Mouse (Mus musculus): ENCODE data around the gene Grip1. TPM values are rescaled to one million over a fixed set of nuclear protein-coding genes. Genes with fewer than 3 reads are reported as not detected.
"Not testable (repeated sequence)": the region's sequence is repeated elsewhere in the genome, so short reads cannot be mapped to it uniquely, and the experiment has no call there.

Grip1 gene
- total RNA-seq, 2 experiments from 2014 or later: 20.3 to 22.2 TPM

DNA sequence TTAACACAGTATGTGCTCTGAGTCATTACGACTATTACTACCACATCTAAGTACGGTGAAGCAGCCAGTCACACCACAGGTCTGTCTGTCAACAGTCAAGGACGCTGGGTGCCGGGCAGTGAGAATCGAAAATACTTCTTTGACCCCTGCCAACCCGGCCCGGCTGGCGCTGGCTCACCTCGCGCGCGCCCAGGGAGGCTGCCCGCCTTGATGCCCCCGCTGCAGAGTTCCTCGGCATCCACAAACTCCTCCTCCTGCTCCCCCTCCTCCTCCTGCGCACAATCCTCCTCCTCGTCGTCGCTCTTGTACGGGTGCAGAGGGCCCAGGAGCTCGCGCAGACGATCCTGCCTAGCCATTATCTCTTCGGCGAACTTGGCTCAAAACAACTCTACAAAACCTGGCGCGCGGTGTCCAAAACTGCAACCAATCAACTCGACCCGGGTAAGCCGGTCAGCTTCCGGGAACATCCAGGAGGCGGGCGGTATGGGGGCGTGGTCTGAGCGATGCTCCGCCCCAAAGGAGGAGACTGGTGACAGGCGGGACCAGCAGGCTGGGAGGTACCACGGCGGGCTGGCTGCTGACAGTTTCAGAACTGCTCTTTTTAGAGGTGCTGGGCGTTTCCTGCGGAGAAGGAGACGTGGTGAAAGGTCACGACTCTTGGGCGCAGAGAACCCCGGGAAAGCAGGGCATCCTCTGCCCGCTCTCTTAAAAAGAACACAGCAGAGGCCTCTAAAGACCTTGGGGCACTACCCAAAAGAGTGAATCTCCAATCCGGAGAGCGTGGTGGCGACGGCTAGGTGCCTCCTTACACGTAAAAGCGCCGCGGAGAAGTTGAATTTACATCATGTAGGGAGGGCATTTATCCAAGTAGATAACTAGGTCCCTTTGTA, 659.1 kb downstream of the Grip1 start, which contains the start of gene Helb:
Gene Helb, minus strand, starts transcription at position 481 of the 890 bp plus-strand sequence.
- intact Hi-C loops (cut with DNase I): no loop called here
- H3K4me3 ChIP-seq: peak within 1 kb of the TSS; percentile 64
- TF ChIP-seq CTCF (IDR thresholded peaks at IDR 0.05): no peak
- H3K27ac ChIP-seq: peak within 1 kb of the TSS; percentile 81
- DNase-seq (ENCODE audit: extremely low spot score in 1 of 2, low spot score in 2 of 2): peak; percentile 93 to 94

DNA sequence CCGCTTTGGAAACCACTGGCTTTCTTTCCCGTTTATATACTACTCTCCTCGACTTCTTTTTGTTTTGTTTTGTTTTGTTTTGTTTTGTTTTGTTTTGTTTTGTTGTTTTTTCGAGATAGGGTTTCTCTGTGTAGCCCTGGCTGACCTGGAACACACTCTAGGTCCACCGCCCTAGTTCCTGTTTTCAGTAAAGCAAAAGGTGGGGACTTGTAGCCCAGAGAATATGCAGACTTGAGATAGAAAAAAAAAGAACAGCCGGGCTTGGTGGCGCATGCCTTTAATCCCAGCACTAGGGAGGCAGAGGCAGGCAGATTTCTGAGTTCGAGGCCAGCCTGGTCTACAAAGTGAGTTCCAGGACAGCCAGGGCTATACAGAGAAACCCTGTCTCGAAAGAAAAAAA, 659.9 kb downstream of the Grip1 start:
- intact Hi-C loops (cut with DNase I); DNase-seq (ENCODE audit: extremely low spot score in 1 of 2, low spot score in 2 of 2): not testable (repeated sequence)
- peak overlapping the region; percentile 81; the same call in 1 of the 2 replicates for H3K27ac ChIP-seq
- peak overlapping the region; percentile 64 for H3K4me3 ChIP-seq

DNA sequence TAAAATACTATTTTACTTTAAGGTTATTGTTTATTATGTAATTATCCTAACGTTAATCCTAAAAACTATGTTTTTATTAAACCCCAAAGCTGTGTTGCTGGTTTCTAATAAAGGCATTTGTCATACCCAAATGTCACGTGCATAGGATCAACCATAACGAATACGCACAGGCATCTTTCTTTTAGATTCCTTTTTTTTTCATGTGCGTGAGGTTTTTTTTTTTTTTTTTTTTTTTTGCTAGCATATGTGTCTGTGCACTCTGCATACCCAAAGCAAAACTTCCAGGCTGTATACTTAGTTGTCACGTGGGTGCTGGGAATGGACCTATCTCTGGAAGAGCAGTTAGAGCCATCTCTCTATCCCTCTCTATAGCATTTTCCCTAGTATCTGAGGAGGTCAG, 660.4 kb downstream of the Grip1 start:
- H3K27ac ChIP-seq: no peak overlapping the region
- TF ChIP-seq CTCF (IDR thresholded peaks at IDR 0.05): no peak
- no peak for DNase-seq (ENCODE audit: extremely low spot score in 1 of 2, low spot score in 2 of 2)
- intact Hi-C loops (cut with DNase I): no loop called here
- H3K4me3 ChIP-seq: no peak overlapping the region

DNA sequence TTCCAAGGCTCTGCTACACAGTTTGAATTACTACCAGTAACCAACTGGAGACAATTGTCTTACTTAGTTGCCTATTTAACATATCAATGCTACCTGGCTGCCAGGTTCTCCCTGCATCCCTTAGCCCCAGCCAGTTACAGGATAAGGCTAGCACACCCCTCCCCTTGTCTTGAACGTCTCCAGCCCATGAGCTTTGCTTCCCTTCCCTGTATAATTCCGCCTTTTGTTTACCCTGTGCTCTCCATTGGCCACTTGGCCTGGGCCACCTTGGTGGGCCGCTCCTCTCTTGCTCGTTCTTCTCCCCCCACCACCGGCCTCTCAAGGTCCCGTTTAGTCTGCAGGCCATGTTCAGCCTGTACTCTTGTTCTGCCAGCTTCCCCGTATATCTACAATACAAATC, 660.9 kb downstream of the Grip1 start:
- intact Hi-C loops (cut with DNase I): no loop called here
- no peak for DNase-seq (ENCODE audit: extremely low spot score in 1 of 2, low spot score in 2 of 2)
- no peak overlapping the region for H3K4me3 ChIP-seq
- no peak overlapping the region for H3K27ac ChIP-seq
- no peak for TF ChIP-seq CTCF (IDR thresholded peaks at IDR 0.05)

DNA sequence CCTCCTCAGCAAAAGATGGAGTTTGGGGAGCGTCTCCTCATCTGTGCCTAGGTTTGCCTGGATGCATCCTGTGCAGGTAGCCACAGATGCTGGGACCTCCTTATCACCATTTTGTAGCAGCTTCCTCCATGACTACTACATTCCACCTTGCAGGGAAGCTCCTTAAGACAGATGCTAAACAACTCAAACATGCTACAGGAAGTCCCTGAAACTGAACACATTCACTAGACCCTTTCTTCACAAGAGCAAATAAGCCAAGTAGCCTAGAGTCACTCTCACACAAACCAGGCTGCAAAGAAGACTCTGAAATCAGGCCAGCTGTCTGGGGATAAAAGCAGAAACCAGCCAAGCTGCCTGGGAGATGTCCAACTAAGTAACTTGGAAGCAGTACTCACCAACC, 661.6 kb downstream of the Grip1 start:
- intact Hi-C loops (cut with DNase I): no loop called here
- no peak for DNase-seq (ENCODE audit: extremely low spot score in 1 of 2, low spot score in 2 of 2)
- no peak overlapping the region for H3K27ac ChIP-seq
- no peak for TF ChIP-seq CTCF (IDR thresholded peaks at IDR 0.05)
- no peak overlapping the region for H3K4me3 ChIP-seq

DNA sequence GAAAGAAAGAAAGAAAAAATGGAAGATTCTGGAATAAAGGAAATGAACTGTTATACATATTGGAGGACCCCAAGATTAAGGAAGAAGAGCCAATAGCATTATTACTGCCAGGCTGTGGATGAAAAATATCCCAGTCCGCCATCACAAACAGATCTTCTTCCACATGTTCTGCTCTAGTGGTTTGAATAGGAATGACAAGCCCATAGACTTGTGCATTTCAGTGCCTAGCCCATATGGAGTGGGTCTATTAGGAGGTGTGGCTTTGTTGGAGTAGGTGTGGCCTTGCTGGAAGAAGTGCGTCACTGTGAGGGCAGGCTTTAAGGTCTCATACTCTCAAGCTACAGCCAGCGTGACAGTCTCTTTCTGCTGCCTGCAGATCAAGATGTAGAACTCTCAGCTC, 670.1 kb downstream of the Grip1 start:
- intact Hi-C loops (cut with DNase I): loop anchor here (2.0 kb wide), 1 partner anchor 477 kb away; no protein-coding TSS in a partner anchor
- Histone ChIP-seq H3K4me3 (no peak overlapping the region), H3K27ac (no peak overlapping the region)
- DNase-seq (ENCODE audit: extremely low spot score in 1 of 2, low spot score in 2 of 2): no peak
- TF ChIP-seq CTCF (IDR thresholded peaks at IDR 0.05): no peak; the same call in 1 of the 2 replicates

DNA sequence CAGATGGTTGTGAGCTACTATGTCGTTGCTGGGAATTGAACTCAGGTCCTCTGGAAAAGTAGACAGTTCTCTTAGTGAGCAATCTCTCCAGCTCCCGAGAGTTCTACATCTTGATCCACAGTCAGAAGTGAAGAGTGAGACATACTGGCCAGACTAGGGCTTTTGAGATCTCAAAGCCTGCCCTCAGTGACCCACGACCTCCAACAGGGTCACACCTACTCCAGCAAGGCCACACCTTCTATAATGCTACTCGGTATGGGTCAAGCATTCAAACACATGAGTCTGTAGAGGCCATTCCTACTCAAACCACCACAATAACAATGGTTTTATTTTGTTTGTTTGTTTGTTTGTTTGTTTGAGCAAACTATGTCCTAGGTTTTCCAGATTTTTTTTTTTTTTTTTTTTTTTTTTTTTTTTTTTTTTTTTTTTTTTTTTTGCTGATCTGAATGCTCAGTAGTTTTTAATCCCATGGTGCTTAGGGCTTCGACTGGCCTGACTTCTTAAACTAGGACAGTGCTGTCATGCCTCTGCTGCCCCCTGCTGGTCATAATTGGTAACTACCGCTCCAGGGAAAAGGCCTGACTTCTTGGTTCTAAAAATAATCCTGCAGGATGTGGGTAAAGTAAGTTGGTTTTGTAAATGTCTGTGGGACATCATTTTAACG, 671.3 kb downstream of the Grip1 start:
- no peak overlapping the region for H3K4me3 ChIP-seq
- H3K27ac ChIP-seq: no peak overlapping the region
- intact Hi-C loops (cut with DNase I): loop anchor here (1.0 to 5.0 kb wide), 4 partner anchors 77 to 478 kb away; partner anchors contain the start of genes Irak3 and Tmbim4
- peak; percentile 82 for TF ChIP-seq CTCF (IDR thresholded peaks at IDR 0.05)
- DNase-seq (ENCODE audit: extremely low spot score in 1 of 2, low spot score in 2 of 2): peak; percentile 81 to 86

DNA sequence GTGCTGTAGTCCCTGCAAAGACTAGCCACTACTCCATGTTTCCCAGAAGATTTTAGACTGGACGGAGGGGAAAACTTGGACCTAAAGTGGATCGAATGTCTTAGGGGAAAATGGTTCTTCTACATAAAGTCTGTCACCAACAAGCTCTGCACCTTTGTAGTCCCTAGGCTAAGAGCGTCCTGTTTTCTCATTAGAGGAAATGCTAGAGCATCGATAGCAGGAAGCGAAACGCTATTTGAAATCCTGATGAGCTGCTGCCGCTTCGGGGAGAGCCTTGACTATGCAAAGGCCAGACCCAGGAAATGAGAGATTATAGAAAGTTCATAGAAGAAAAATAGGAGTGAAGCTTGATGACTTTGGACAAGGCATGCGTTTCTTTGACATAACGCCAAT, 671.8 kb downstream of the Grip1 start:
- no peak for TF ChIP-seq CTCF (IDR thresholded peaks at IDR 0.05)
- intact Hi-C loops (cut with DNase I): loop anchor here (1.0 to 5.0 kb wide), 4 partner anchors 77 to 479 kb away; partner anchors contain the start of genes Irak3 and Tmbim4
- no peak overlapping the region for H3K27ac ChIP-seq
- DNase-seq (ENCODE audit: extremely low spot score in 1 of 2, low spot score in 2 of 2): no peak
- no peak overlapping the region for H3K4me3 ChIP-seq

DNA sequence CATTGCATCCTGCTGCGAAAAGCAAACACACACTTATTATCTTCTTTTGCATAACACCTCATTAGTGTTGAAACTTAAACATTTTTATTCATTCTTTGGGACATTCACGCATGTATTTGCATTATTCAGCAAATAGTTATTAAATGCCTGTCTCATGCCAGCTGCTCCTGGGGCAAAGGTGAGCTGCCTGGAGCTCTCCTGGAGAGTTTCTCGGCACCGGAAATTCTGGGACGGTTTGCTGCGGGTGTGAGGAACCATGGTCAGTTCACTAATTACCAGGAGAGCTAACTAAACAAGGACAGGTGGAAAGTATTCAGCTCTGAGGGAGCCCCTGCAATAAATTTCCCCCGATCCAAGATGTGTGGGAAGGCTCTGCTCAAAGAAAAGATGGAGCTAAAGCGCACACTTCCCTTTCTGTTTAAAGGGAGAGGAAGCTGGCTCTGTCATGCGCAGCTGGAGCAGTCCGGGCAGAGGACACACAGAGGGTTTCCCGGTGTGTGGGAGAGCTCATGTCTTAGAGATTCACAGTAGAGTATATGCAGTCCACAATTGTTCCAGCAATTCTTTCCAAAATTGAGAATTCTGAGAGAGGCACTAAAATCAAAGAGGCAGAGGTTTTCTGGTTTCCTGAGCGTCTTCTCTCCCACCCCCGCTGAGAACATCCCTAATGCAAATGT, 675.1 kb downstream of the Grip1 start:
- TF ChIP-seq CTCF (IDR thresholded peaks at IDR 0.05): no peak
- intact Hi-C loops (cut with DNase I): loop anchor here (5.0 kb wide), 2 partner anchors 74 to 241 kb away; partner anchors contain the start of genes Irak3 and Tmbim4
- no peak overlapping the region; the same call in 1 of the 2 replicates for H3K4me3 ChIP-seq
- DNase-seq (ENCODE audit: extremely low spot score in 1 of 2, low spot score in 2 of 2): no peak
- H3K27ac ChIP-seq: no peak overlapping the region

DNA sequence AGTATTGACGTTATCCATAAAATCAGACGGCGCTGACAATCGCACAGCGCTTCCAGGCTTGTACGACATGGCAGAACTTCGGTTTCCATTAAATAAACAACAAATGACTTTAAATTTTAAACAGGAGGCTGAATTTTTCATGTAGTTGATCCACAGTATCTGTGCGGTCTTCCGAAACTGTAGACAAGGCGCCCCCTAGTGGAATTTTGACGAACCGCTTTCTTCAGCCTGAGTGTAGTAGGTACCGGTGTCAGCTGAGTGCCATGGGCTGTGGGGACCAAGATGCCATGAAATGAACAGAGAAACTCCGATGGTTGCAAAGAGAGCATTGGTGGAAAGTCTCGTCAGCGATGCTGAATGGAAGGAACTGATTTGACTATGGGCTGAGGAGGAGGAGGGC, 677.0 kb downstream of the Grip1 start:
- H3K4me3 ChIP-seq: no peak overlapping the region
- TF ChIP-seq CTCF (IDR thresholded peaks at IDR 0.05): peak; percentile 70
- intact Hi-C loops (cut with DNase I): no loop called here
- H3K27ac ChIP-seq: no peak overlapping the region
- DNase-seq (ENCODE audit: extremely low spot score in 1 of 2, low spot score in 2 of 2): peak; percentile 45 to 63

DNA sequence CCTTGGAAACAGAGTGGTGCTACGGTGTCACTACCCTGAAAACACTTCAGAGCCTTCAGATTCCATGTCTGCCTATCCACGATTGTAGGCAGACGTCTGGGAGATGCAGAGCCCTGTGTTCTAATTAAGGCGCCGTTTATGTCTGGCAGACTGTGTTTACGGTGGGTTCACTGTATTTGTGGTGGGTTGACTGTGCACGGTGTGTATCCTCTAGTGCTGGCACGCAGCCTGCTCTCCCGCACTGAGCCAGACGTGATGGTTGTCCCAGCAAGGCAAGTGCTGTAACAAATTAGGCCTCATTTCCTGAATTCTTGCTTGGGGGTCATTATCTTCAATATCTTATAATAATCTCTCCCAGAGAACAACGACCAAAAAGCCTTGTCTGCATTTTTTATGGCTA, 680.1 kb downstream of the Grip1 start:
- intact Hi-C loops (cut with DNase I): no loop called here
- no peak for DNase-seq (ENCODE audit: extremely low spot score in 1 of 2, low spot score in 2 of 2)
- H3K4me3 ChIP-seq: no peak overlapping the region
- no peak overlapping the region for H3K27ac ChIP-seq
- no peak for TF ChIP-seq CTCF (IDR thresholded peaks at IDR 0.05)

Data from left cerebral cortex, adult 2 months (tissue).